Mouse (Mus musculus) lung, postnatal 10 days (tissue): Measurements from ENCODE around the gene Ccdc183.

Experiments used
- DNase-seq: peaks from one replicate; pipeline ENCODE4 v3.0.0; 2021

Gene Ccdc183

GRCm38 (mm10) chr2:25607761-25608622, 9.5 kb downstream of the Ccdc183 start, which contains the start of gene Rabl6:
TSS of gene Rabl6 (minus strand) at chr2:25608521.
- peak; percentile 93 for DNase-seq

GRCm38 (mm10) chr2:25602526-25602925, 15.0 kb downstream of the Ccdc183 start:
- DNase-seq: no peak

- no peak for DNase-seq
Measured at GRCm38 (mm10) chr2:25600037-25600436, 17.4 kb downstream of the Ccdc183 start.

GRCm38 (mm10) chr2:25598749-25599148, 18.7 kb downstream of the Ccdc183 start:
- no peak for DNase-seq

DNA sequence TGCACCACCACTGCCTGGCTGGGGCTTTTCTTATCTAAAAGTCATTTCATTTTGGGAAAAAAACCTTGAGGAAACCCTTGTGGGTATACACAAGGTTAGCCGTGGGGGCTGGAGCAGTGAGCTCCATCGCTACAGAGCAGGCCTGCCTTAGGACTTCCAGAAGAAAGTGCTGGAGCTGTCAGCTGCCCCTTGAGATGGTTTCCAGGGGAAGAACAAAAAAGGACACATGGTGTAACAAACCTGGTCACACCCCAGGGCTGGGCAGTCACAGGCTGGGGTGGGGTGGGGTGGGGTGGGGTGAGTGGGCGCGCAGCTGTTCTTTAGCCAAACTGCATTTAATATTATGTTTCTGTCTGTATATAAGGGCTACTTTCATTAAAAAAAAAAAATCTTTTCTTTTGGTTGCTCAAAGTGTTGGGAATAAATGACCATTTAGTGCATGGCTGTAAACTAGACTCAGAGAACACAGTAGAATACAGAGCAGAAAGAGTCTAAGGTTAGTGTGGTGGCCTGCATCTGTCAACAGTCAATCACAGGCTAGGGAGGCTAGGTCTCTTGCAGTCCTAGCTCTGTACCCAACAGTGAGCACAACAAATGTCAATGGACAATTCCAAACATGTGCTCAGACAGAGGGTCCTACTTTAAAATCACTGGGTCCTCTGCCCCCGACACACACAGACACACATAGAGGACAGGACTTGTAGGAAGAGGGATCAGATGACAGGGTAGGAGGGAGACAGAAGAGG, 20.5 kb downstream of the Ccdc183 start:
- no peak for DNase-seq

- DNase-seq: peak; percentile 60
Measured at GRCm38 (mm10) chr2:25591863-25592262, 25.6 kb downstream of the Ccdc183 start.

DNA sequence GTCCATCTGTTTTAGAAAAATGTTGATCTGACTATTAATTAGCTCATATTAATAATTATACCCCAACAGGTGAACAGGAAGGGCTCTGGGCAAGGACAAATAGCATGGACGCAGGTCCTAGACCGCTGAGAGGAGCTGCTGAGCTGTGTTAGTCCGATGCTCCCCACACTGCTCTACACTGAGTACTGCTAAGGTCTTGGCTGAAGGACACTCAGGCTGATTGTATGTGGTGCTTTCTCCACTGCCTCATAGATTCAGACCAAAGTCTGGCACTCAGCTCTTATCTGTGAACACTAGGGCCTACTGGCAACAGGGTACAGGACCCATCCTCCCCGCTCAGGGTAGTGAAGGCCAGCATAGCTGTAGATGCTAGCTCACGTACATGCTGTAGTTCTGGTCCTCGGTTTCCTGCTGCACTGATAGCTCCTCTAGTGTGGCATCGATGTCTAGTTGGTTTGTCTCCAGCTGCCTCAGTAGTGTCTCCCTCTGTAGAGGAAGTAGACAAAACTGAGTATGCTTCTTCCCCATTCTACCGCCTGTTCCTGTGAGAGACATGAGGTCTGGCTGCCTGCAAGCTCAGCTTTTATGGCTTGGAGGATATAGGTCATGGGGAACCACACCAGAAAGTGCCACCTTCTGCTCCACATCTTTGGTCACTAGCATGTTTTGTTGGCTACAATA, 29.1 kb downstream of the Ccdc183 start:
- DNase-seq: no peak

DNA sequence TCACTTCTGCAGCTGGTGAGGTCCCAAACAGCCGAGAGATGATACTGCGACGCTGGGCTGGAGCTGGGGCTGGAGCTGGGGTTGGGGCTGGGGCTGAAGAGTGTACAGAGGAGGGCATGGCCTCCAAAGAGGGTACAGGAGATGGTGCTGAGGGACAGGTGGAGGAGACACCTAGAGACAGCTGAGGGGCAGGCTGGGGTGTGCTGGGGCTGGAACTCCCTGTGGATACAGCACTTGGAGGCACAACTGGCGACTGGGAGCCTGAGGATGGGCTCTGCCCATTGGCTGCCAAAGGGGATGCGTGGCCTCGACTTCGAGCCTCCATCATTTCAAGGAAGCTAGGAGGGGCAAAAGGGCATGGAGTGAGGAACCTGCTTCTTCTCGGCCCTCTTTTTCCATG, 30.2 kb downstream of the Ccdc183 start:
- DNase-seq: no peak

- no peak for DNase-seq
Measured at GRCm38 (mm10) chr2:25585601-25586000, 31.9 kb downstream of the Ccdc183 start.

GRCm38 (mm10) chr2:25584856-25585255, 32.6 kb downstream of the Ccdc183 start:
- DNase-seq: no peak

DNA sequence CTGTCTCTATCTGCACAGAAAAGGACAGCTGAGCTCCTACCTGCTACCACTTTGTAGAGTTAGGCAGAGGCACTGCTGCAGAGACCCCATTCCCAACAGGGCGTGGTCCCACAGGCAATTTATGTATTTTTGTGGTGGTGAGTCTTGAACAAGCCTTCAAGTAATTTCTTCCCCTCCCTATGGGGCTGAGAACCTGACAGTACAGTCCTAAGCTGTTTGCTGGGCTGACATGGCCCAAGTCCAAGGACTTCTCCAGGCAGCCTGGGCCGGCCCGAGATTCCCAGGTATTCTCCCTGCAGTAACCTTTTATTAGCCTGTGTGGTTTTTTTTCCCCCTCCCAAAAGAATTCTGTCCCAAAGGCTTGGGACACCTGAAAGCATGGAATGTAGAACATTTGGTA, 33.3 kb downstream of the Ccdc183 start:
- DNase-seq: no peak

DNA sequence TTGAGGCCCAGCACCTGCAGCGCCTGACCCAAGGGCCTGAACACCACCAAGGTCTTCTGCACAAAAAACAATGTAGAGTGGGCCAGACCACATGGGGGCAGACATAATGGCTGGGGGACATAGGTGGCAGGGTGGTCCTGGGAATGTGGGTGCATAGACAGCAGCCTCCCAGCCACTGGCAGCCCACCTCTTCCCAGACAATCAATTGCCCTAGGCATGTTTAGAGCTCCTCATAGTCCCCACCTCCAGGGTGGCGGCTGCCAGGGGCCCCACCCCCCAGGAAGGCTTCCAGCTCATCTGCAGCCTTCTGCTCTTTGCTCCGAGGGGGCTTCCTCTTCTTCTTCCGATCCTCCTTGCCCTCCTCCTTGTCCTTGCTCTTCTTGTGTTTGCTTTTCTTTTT, 33.9 kb downstream of the Ccdc183 start:
- no peak for DNase-seq

DNA sequence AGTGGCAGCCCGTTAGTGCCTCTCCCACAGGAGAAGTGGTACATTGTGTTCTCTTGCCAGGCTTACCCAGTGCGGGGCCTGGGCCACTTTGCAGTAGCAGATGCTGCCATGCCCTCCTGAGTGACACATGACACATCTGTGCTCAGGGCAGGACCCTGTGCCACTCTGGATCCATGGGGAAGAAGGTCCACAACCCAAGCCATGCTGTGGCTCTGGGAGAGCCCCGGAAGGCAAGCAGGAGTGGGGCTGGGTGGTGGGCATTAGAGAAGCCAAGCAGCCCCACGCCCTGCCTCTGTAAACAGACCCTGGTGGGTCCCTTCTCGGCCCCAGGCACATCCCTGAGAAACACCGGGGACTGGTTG, 34.4 kb downstream of the Ccdc183 start:
- no peak for DNase-seq

- peak; percentile 58 for DNase-seq
Measured at GRCm38 (mm10) chr2:25582466-25583119, 34.9 kb downstream of the Ccdc183 start.

DNA sequence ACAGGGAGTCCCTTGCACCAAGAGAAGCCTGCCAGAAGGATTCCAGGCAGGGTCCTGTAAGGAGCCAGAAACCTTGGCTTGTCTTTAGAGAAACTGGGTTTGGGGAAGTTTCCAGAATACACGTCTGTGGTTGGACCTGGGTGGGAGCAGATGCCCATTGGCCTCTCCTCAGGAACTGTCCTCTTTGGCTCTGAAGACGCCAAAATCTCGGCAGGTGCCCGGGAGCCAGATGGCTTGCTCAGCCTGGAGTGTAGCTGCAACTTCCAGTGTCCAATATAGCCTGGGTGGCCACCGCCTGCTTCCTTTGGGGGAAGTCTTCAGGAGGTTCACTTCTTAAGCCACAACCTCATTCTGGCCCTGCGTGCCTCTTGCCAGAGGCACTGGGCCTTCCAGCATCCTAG, 35.6 kb downstream of the Ccdc183 start:
- no peak for DNase-seq

- DNase-seq: peak; percentile 74
Measured at GRCm38 (mm10) chr2:25581294-25581864, 36.1 kb downstream of the Ccdc183 start, which contains the start of gene Ajm1. TSS of gene Ajm1 (minus strand) at chr2:25581757.

DNA sequence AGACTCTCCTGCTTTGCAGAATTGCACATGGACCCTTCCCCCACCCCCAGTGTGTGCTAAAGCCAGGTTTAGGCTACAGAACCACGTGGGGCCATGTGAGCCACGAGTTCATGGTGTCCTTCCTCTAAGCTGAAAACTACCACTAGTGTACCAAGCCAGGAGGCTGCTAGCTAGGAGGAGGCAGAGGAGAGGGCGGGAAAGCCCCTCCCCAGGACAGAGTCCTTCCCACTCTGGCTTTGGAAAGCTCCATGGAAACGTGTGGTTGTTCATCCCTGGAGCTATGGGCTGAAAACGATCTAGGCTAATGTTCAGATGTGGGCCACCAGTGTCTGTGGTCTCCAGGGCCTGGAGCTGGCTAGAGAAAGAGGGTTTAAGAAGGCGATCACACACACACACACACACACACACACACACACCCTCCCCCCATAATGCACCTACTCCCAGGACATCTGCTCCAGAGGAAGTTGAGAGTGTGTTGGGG, 36.8 kb downstream of the Ccdc183 start:
- DNase-seq: no peak

- DNase-seq: peak; percentile 60
Measured at GRCm38 (mm10) chr2:25579737-25580460, 37.6 kb downstream of the Ccdc183 start.

DNA sequence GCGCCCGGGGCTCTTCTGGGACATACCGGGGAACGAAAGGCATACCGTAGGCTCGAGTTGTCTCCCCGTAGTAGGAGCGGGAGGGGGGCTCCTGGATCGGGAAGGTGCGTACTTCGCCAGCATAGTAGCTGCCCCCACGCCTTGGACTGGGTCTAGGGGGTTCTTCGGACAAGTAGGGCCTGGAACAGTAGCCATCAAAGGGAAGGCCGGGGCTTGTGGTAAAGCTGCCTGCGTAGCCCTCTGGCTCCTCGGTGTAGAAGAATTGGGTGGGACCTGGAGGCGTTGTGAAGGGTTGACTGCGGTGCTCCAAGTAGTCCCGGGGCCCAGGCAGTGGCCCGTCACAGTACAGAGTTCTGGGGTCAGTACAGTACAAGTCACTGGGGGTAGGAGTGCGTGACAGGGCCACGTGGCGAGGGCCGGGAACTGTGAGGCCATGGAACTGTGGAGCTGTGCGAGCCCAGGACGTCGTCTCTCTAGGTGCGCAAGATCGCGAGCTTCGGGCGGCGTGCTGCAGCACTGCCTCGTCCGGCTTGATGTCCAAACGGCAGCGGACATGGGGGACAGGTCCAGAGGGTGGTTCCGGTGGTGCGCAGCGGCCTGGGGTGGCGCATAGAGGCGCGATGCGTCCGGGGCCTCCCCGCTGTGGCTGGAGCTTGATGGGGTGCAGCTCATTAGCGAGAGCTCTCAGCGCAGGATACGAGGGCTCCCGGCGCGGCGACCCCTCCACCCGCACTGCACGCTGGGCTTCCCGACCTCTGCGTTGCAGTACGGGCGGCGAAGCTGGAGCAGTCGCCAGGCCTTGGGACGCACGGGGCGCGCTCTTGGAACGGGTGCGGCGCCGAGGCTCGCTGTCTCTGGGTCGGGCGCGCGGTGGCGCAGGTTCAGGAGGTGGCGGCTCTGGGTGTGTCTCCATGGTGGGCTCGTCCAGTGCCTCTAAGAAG, 38.4 kb downstream of the Ccdc183 start:
- DNase-seq: no peak
